Mouse (Mus musculus) heart, adult 11 months (tissue): Measurements from ENCODE around the gene Trim72.

Source experiments
- DNase-seq: peaks from one replicate; pipeline ENCODE4 v3.0.0; 2022

The Trim72 gene

DNA sequence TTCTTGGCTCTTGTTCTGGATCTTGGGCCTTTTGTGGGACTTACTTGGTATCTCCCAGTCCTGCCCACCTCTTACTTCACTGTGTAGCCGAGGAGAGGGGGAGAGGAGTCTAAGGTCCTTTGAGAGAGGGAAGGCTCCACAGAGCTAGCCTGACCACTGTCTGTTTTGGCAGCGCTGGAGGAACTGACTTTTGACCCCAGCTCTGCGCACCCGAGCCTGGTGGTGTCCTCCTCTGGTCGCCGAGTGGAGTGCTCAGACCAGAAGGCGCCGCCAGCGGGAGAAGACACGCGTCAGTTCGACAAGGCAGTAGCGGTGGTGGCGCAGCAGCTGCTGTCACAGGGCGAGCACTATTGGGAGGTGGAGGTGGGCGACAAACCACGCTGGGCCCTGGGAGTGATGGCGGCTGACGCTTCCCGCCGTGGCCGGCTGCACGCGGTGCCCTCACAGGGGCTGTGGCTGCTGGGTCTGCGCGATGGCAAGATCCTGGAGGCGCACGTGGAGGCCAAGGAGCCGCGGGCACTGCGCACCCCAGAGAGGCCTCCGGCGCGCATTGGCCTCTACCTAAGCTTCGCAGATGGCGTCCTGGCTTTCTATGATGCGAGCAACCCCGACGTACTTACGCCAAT, 6.1 kb downstream of the Trim72 start:
- DNase-seq, result no peak

DNA sequence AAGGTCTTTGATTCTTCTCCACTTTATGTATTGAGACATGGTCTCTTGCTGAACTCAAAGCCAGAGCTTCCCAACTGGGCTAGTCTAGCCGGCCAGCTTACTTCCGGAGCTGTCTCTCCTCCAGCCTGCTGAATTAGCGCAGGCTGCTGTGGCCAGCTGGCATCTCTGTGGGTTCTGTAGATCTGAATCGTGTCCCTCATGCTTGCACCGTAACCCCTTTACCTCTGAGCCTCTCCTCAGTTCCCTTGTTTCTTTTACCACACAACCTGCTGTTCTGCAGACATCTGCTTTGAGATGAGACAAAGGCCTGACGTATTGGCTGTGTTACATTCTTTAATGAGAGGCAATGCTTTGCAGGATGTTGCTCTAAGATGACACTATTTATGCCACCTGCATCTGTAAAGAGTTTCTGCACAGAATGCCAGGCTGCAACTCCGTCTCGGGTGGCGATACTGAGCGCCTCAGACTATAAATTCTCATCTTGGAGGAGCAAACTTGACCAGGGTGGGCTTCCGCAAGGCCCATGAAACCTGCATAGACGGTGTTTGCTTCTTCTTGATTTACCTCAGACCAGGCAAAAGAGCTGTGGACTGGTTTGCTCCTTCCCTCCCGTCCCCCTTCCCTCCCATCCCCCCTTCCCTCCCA, 8.5 kb downstream of the Trim72 start:
- DNase-seq, result no peak

DNA sequence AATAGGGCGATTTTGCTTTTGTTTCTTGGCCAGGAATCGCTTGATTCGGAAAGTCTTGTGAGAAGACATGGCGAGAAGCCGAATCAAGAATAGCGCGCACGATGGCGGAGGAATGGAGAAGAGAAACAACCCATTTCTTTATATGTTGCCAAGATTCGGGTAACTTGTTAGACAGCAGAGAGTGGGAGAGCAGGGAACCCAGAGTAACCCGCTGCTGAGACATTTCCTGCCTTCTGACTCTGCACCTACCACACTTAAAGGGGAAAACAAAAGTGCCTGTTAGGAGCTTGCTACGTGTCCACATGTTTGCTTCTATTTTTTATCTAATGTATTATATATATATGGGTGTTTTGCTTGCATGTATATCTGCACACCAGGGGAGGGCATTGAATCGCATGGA, 9.4 kb downstream of the Trim72 start:
- DNase-seq, result no peak

DNA sequence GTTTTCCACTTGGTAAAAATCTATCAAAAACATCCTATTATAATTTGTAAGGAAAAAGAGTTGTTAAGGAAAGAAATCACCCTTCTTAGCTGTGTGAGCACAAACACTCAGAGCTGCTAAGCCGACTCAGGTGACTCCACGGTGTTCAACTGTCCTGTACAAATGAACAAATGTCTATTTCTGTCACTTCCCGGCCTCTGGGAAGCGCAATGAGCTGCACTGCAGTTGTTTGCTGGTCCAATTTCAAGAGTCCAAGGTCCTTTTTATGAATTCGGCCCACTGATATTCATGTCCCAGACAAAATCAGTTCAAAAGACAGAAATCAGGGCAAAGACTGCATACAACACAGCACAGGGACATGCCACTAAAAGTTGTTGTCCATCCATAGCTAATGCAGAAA, 12.4 kb downstream of the Trim72 start:
- DNase-seq, result peak; percentile 85

DNA sequence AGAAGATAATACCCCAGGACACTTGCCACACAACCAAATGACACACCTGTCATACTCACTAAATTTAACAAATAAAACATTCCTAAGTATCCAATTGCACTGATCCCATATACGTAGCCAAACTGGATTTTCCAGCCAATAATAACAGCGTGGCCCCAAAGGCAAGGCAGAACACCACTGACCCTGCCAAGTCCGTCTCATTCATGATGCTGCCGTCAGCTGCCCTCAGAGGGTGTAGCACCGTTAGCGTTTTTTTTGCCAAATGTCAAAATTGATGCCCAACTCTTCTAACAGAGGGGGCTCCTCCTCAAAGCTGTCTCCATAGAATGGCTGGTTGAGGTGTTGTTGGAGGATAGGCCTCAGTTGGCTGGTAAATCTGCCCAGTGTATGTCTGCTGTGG, 12.9 kb downstream of the Trim72 start:
- peak; percentile 77 for DNase-seq

DNA sequence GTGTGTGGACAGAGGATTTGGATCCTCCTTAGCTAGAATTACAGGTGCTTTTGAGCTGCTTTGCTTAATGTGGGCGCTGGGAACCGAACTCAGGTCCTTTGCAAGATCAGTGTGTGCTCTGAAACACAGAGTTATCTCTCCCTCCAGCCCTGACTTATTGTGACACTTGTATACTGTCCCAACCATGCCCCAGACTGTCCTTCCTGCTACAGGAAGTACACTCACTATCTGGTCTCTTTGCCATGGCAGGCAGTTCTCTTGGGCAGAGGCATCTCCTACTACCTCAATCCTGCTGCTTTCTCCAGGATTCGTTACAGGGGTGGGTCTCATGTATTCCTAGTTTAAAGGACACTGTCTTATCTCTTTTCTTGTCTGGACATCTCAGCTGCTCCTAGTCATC, 14.5 kb downstream of the Trim72 start:
- DNase-seq, result peak; percentile 65

DNA sequence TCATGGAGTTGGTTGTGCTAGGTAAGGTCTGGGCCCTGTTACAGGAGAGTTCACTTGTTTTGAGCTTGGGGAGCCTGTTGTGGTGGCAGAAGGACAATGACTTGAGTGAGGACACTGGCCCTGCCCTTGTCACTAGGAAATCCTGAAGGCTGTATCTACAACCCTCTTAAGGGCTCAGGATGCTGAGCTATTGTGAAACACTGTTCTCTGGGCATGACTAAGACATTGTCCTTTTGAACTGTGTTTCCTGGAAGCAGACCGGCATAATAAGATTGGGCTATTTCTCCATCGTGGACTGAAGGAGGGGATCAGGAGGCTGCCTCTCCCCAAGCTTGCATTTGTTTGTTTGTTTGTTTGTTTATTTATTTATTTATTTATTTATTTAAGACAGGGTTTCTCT, 15.4 kb downstream of the Trim72 start:
- DNase-seq, result peak; percentile 72

DNA sequence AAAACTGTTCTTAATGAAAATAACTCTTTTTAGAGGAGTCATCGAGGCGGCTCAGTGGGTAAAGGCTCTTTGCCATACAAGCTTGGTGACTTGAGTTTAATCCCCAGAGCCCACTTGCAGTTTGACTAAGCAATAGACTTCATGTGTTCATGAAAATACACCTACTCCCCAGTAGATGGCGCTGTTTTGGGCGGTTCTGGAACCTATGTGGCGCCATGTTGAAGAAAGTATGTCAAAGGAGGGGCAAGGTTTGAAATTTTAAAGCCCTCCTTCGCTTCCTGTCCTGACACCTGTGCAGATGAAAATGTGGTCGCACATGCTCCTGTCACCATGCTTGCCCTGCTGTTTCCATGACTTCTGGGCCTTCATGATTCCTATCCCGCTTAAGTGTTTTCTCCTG, 19.2 kb downstream of the Trim72 start:
- DNase-seq, result peak; percentile 37

DNA sequence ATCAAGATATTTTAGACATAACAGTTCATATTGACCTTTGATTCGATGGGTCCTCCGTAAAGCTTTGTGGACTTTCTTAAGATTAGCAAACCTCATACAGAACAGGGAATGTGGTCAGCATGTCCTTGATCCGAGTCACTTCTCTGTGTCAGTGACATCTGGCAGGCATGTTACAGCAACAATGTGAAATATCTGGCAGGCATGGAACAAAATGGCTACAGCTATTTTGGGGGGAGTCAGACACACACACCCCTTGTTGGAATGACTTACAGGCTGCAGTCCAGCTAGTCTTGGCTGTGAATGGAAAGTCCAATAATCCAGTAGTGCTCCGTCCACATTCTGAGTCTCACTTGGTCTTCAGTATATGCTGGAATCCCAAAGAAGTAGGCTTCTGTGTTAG, 19.8 kb downstream of the Trim72 start:
- DNase-seq, result peak; percentile 90

DNA sequence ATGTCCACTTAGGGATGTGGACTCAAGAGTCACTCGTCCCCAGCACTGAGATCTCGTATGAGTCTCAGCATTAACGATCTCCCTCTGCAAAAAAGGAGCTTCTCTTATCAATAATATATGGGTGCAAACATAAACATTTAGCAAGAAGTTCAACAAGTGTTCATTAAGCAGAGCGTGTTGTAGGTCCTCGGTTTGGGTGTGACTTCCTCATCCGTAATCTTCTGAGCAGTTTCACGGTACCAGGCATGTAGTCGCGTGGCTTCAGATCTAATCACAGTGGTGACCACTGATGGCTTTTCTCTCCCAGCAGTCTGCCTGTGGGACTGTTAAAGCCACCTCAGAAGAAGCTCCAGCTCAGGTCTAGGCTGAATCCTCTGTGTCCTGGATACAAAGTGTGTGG, 20.6 kb downstream of the Trim72 start:
- peak; percentile 51 for DNase-seq

DNA sequence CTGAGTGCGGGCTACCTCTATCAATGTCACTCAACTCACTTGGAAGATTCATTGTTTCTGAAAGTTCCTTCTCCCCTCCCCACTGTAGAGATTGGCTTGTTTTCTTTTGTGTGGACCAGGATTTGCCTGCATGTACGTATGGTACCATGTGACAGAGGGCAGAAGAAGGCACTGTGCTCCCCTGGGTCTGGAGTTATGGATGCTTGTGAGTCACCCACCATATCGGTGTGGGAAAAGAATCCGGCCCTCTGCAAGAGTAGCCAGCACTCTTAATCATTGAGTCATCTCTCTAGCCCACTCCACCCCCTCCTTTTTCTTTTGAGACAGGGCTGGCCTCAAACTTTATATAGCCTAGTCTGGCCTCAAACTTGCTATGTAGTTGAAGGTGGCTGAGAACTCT, 21.2 kb downstream of the Trim72 start:
- peak; percentile 67 for DNase-seq

DNA sequence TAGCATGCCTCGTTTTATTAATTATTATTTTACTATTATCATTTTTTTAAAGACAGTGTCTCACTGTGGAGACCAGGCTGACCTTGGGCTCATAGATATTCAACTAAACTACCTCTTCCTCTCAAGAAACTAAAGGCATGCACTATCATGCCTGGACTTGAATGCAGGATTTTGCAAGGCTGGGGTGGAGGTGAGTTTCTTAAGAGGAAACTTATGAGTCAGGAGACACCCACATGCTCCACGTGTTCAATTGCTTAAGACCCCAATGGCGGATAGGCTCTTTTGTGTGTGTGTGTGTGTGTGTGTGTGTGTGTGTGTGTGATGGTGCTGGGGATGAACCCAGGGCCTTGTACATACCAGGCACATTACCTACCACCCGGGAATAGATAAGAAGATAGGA, 21.6 kb downstream of the Trim72 start:
- DNase-seq, result no peak

DNA sequence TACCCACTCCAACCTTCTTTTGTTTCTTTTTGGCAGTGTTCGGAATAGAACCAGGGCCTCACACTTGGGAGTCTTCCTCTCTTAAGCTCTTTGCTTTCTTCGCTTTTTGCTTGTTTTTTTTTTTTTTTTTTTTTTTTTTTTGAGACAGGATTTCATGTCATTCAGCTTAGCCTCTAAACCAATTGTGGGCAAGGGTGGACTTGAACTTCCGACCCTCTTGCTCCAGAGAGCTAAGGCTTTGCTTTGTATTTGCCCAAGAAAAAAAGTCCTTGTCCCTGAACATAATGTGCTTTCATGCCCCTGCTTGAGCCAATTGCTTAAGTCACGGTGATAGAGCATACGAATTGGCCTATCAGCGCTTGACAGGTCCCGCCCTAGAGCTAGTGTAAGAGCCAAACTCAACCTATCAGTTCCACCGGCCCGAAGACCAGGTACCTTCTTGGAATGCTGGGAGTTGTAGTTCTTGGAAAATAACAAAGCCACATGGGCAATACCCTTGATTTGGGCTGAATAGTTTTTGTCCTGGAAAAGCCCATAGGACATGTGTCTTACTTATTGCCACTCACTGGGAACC, 27.7 kb downstream of the Trim72 start:
- peak; percentile 90 for DNase-seq

DNA sequence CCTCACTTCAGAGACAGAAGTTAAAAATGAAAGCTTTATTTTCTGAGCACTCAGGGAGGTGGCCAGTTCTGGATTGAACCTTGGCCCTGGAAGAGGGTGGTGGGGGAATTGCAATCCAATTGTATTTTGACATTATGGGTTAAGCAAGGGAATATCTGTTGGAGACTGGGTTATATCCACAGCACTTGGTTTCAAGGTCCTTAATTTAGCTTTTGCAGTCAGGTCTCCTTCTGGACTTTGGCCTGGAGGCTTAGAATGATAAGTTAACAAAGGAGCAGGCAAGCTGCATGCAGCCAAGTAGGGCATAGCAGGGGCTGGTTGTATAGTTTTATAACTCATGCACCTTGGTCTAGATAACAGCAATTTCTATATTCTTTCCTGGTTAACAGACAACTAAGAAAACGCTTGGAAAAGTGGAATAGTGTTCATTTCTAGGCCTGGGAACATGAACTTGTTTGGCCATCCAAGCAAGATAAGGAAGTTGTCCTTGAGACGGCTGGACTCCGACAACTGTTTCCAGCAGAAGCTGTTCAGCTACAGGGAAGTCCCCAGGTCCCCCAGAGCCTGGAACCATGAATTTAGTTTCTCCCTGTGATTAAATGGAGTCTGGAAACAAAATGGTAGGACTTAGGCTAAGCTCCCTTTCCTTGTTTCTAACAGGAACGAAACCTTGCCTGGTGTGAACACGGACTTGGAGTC, 28.7 kb downstream of the Trim72 start:
- peak; percentile 87 for DNase-seq

DNA sequence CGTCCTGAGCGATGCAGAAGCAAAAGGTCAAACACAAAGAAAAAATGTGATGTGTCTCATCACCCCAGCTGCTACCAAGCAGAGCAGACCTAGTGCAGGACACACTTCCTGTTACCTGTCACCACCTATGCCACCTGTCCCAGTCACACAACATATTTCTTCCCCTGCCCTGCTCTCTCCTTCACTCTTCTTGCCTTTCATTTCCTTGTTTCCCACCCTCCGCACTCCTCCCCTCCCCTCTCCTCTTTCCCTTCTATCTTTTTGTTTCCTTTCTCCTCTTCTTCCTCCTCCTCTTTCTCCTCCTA, 29.2 kb downstream of the Trim72 start:
- DNase-seq, result no peak

DNA sequence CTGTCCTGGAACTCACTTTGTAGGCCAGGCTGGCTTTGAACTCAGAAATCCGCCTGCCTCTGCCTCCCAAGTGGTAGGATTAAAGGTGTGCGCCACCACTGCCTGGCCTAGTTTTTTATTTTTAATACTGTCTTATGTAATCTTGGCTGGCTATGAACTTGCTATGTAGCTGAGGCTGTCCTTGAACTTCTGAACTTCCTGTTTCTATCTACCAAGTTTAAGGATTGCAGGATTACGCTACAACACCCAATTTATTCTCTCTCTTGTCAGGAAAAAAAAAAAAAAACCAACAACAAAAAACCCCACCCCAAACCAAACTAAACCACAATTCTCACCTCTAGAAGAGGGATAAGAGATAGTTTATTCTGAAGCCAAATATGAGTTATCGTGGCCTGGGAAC, 29.9 kb downstream of the Trim72 start:
- DNase-seq, result no peak

DNA sequence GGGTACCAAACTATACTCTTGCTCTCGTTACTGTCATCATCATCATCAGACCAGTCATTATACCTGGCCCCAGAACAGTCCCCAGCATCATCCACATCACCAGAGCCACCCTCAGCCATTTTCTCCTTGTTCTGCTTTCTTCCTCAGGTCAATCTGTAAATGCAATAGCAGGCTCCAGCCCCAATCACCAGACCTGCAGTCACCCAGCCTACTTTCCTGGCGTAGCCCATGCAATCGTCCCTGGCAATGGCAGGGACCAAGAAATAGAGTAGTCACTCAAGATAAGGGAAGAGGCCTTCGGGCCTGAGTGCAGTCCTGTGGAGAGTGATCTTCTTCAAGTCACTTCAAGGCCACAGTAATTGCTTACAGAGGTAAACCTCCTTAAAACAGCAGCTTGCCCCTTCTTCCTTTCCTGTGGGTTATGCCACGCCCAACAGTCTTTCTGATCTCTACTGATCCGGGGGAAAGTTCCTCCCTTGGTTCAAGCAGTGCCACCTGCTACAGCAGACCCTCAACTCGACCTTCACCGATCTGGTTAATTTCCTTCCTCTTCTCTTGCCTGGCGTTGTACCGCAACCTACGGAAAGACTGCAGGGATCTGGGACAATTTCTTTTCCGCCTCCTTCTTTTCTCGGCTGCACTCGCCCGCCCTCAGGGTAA, 38.5 kb downstream of the Trim72 start:
- peak; percentile 60 for DNase-seq

DNA sequence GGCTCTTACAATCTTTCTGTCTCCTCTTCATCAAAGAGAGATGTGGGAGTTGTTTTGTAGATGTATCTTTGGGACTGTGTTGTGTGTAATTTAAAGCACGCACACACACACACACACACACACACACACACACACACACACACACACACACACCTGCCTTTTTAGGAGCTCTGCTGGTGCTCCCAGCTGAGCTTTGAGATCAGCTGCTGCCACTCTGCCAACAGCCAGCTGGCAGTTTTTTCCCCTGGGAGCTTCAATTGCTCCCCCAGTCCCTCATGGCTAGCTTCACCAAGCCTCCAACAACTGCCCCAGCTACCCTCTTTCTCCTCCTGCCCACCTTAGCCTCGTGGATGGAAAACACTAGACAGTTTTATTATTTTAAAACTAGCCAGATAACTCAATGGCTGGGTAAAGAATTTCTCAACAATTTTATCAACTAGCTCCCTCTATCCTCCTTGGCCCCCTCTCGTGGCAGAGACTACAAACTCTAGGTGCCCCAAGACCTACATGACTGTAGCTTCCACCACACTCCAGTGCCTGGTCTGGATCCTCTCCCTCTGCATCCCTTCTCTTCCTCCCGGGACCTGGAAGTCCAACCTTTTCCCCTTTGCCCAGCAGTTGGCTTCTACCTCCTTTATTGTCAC, 40.5 kb downstream of the Trim72 start:
- DNase-seq, result peak; percentile 43

DNA sequence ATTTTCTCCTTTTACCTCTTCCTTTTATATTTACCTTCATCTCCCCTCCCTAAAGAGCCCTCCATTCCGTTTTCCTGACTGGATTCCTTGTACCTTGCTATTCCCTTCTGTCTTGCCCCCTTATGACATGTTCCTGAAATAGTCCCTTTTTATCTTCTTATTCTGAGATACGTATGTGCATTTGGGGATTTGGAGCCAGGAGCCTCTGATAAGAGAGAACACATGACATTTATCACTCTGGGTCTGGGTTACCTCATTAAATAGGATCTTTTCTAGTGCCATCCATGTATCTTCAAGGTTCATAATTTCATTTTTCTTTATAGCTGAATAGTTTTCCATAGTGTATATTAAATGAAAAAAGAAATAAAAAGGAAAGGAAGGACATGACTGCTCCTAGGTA, 41.9 kb downstream of the Trim72 start:
- peak; percentile 12 for DNase-seq

DNA sequence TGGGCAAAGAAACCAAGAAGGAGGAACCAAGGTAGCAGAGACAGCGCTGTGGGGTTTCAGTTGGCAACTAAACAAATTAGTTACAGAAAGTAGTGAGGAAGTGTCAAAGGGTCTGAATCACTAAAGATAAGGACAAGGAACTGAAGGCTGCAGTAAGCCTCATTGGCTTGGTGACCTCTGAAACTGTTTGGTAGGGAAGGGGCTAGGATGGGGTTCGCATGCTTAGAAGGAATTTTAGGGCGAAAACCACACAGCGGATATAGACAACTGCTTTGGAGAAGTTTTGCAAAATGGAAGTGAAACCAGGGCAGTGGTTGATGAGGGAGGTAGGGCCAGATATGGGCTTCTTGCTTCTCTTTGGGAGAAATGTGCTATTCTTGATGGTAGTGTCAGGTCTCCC, 45.1 kb downstream of the Trim72 start:
- DNase-seq, result peak; percentile 94

DNA sequence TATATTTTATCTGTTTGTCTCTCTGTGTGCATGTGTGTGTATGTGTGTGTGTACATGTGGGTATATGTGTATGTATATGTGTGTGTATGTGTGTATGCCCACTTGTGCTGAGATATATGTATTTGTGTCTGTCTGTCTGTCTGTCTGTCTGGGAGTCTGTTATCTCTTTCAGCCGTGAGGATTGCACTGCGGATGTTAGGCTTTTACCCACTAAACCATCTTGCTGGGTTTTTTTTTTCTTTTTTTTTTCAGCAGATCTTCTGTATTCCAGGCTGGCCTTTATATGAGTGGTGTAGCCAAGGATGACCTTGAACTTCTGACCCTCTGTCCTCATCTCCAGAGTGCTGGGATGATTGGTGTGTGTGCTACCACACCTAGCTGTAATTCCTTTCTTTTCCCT, 45.5 kb downstream of the Trim72 start:
- DNase-seq, result no peak

DNA sequence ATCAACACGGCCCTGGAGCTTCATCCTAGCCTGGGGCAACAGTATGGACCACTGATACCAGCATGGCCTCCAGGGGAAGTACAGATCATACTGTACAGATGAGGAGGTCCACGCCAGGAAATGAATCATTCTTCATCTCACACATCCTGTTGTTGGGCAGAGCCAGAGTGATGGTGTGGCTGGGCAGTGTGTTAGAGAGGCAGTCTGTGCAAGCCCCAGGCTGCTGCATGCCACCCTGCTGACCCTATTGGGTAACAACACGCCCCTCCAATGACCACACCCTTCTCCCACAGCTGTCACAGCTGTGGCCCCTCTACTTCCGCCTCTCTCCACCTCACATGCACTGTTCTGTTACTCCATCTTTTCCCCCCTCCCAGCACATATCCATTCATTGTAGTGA, 47.0 kb downstream of the Trim72 start:
- peak; percentile 96 for DNase-seq

DNA sequence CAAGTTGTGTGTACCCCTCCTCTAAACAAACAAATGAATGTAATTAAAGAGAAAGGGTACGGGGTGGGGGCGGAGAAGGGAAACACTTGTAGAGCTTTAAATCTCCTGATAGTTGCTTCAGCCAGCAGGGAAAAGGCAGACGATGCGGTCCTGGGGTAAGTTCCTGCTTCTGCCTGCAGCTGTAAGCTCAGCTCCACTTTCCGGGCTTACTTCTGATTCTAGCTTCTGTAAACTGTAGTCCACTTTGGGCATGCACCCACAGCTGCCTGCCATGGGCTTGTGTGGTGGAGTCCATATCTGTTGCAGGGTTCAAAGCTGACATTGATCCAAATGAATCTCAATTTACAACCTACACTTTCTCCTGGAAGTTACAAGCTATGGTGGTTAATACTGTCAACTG, 49.3 kb downstream of the Trim72 start:
- peak; percentile 94 for DNase-seq
